Mouse (Mus musculus): ENCODE results near the gene Minpp1.

Gene Minpp1

DNA sequence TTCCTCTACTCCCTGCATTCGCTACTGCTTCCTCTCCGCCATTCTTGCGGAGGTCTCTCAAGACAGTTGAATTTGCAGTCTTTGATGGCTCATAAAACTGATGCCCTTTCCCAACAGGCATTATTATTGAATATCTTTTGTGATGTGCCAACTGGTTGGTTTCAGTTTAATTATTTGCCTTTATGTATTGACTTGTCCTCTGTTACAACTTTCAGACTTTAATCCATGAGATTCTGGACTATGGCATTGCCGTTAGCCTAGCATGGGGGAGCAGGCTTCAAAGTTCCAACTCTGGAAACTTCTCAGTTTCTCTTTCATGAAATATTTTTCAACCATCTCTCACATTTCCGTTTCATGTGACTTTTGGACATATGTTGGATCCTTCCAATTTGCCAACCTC, 41.6 kb downstream of the Minpp1 start:
- no peak for DNase-seq (ENCODE audit: low read depth)

DNA sequence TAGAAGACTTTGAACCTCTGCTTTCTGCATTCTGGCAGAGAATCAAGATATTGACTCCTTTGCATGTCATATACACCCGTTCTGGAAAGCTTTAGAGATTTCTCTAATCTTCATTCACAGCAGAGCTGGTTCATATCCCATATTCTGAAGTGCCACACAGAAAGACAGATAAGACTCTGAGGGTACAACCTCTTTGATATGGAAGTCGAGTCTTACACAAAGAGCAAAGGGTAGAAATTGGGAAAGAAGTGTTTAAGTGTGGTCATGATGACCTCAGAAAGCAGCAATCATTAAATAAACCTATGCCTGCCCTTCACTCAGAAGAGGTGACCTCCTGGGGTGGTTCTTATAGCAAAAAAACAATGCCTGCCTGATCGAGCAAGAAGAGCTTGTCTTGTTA, 43.2 kb downstream of the Minpp1 start:
- no peak for DNase-seq (ENCODE audit: low read depth)

DNA sequence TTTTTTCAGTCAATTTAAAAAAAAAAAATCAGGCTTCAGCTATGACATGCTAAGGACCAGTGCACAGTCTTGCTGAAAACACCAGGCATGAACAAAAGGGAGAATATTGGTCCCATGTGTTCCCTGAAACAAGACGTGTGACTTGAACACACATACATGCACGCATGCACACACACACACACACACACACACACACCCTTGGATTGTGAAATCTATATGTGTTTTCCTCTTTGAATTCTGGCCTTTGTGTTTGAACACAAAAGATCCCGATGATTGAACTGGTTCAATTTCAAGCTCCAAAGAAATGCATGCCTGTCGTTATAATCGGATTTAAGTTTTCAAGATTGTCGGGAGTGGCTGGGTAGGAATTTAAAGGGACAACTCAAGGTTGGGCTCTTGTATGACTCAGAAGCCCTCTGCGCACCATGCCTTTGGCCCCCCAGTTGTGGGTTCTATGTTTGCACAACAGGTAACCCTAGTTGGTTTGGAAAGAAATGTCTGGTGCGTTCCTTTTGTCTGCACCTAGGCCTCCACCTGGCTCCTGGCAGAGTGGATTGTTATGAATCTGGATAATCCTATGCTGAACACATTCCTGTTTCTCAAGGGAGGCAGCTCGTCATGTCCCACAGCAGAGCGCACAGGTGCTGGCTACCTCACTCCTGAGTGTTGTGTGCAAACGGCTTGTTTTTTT, 43.8 kb downstream of the Minpp1 start:
- DNase-seq (ENCODE audit: low read depth) = no peak

DNA sequence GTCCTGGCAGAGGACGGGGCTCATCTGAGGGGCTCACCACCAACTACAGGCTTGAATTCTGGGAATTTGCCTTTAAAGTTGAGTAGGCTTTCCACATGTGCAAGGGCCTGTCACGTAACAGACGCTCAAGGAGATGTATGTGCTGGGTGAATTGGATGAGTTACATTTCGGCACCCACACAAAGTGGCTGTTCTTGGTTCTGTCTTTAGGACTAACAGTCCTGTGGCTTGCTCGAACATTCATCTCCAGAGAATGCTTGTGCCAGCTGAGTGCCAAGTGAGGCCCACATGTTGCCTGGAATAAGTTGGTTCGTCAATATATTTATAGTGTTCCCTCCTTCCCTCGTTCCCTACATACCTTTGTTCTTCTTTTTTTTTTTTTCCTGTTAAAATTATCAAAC, 44.7 kb downstream of the Minpp1 start:
- no peak for DNase-seq (ENCODE audit: low read depth)

DNA sequence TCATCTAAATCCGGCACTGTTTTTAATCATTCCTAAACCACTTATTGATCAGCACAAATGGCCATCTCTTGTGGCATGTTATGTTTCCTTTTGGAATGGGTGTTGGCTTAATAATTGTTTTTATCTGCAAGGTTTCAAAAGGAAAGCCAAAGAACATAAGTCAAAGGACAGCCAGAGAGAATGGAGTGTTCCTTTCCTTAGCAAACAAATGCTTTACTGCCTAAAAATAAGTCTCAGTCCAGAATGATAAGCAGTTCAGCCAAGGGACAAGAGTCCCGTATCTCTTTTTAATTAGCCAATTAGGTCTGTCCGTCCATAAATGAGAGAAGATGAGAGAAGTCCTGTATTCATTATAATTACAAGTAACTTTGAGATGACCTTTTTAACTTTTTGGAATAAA, 46.8 kb downstream of the Minpp1 start:
- DNase-seq (ENCODE audit: low read depth) = no peak

DNA sequence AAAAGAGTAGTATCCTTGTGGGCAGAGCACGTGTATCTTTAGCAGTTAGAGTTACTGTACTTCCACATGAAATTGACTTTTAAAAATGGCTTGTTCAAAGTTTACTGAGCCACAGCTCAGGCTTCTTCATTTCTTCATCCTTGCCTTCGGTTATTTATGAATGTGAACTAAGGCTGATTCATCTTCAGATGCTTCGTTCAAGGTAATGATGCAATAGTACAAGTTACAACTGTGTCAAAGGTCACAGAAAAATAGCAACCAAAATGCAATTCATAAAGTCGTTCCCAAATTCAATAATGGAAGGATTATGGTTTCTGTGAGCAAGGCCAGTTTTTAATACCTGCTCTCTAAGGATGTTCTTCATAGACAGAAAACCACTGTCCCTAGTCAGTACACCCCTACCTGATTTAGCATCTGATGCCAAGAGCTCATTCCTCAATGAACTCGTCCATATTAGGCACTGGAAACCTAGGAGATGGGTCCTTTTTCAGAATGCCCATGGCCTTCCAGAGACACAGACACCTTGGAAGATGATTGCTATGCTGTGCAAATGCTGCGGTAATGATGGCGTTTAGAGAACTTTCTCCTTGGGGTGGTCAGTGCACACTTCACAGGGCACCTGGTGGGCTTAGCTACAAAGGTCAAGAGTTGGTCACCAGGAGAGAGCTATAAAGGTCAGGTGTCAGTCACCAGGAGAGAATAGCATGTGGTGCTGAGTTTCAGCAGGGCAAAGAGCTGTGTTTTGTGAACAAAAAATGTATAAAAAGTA, 47.4 kb downstream of the Minpp1 start:
- DNase-seq (ENCODE audit: low read depth) = peak; percentile 11

DNA sequence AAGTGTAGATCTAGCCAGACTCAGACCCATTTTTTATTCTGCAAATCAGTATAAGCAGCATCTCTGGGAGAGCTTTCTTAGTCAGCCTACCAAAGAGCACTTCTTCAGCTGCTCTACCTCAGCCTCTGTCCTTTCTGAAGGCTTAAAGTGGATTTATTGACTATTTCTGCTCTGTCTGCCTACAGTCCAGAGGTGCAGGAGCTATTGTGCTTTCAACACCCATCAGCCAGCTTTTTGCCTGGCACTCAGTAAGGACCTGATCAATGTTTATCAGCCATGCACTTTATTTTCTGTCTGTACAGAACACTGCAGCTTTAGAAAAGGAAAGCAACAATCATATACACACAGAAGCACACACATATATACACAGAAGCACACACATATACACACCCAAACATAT, 49.3 kb downstream of the Minpp1 start:
- no peak for DNase-seq (ENCODE audit: low read depth)

DNA sequence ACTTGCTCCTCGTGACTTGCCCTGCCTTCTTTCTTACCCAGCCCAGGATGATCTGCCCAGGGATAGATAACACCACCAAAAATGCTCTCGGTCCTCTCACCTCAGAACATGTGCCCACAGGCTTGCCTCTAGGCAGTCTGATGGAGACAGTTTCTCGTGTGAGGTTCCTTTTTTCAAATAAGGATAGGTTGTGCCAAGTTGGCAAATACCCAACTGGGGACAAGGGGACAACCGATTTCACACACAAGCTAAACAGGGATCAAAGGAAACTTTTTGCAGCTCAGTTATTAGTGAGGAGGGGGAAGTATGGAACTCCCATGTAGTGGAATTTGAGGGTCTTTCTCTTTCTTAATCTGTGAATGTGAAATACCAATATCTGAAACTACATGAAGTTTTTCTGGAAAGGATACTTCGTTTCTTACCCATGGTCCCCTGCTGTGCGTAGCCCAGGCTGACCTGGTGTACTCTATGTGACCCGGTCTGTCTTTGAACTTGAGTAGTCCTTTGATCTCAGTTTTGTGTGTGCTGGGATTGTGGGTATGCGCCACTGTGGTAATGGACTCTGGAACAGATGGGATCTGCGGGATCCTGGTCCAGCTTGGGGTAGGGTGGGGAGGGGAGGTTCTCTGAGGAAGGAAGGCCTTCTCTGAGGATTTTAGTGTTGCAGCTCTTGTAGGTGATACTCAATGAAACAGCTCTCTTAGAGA, 57.4 kb downstream of the Minpp1 start:
- DNase-seq (ENCODE audit: low read depth) = no peak

DNA sequence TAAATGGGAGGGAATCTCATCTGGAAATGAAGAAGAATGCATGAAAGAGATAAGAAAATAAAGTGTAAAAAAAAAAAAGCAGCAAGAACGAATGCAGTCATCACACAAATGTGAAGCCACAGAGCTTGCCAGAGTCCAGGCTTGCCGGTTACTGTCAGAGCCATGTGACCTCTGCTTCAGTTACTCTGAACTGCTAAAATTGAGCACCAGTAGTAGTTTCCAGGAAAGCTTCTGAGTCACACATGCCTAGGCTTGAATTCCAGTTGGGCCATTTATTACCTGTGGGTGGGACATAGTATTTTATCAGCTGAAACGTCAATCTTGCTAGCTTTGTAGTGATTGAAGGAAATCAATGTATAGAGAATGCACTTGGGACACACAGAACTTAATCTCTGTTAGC, 61.8 kb downstream of the Minpp1 start:
- no peak for DNase-seq (ENCODE audit: low read depth)

DNA sequence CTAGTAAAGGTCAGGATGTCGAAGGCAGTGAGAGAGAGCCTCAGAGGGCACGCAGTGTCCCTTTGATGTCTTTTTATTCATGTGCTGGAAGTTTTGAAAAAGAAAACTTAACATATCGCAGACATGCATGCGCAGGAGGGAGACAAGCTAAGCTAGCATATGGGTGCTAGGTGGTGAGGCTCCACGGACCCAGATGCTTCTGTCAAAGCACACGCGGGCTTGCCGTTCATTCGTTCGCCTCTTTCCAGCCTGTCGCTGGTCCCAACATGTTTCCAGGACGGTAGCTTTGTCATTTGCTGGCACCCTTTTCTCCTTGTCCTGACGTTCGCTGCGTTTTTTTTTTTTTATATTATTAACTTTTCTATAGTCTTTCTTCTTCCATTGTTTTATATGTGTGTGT, 62.6 kb downstream of the Minpp1 start:
- DNase-seq (ENCODE audit: low read depth) = no peak

DNA sequence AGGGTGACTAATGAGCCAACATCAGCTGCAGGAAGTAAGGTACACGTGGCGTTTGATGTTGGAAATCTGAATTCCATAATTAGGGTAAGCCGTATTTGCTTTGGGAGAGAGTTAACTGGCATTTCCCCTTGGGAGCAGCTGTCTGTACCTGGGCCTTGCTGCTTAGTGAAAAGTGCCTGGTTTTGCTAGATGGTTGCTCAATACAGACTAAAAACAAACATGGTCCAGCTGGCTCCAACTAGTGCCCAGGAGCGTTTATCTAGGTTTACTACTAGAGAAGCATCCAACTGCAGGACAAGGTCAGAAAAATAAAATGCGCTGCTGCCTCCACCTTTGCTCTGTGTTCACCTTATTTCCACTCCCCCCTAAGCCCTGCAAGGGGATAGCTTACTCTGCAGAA, 64.9 kb downstream of the Minpp1 start:
- no peak for DNase-seq (ENCODE audit: low read depth)

DNA sequence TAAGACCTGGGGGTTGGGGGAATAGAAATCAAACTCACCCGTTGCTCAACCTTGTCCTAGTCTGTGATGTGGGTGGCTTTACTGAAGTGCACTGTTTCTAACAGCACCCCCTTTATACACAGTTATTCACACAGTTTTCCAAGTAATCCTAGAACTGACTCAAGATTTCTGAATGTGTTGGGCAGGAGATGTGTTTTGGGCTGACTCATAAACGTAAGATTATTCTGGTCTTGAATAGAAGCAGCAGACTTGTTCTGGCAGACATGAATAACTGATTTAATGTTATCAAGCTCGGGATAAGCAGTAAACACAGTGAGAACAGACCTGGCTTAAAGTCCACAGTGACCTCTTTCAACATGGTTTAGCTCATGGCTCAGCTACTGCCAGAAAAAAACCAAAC, 65.9 kb downstream of the Minpp1 start:
- DNase-seq (ENCODE audit: low read depth) = no peak

DNA sequence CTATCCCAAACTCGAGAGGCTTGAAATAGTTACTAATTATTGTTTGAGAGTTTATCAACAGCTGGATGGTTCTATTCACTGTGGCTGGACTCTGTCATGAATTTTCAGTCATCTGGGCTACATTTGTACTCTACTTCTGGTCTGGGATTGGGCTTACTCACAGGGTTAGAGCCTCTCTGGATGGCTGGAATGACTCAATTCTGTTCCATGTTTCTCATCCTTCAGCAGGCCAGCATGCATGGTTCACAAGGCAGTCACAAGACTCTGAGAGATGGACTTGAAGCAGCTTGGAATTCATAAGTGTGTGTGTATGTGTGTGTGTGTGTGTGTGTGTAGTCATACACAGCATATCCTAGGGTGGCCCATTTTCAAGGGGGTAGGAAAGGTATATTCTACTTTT, 66.5 kb downstream of the Minpp1 start:
- DNase-seq (ENCODE audit: low read depth) = no peak

DNA sequence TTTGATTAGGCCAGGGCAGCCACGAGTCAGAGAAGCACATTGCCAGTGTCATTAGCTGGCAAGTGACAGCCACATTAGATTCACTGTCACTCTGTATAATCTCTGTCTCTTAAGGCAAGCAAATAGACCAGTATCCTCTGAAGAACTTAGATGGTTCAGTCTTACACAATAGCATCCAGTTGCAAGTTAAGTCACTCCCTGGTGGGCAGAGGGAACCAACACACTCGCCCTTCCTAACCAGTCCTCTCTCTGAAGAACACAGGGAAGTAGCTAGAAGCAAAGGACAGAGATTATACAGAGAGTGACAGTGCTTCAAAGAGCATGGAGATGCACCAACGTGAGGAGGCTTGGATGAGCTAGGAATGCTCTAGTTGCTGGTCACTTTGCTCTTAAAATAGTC, 67.7 kb downstream of the Minpp1 start:
- no peak for DNase-seq (ENCODE audit: low read depth)

DNA sequence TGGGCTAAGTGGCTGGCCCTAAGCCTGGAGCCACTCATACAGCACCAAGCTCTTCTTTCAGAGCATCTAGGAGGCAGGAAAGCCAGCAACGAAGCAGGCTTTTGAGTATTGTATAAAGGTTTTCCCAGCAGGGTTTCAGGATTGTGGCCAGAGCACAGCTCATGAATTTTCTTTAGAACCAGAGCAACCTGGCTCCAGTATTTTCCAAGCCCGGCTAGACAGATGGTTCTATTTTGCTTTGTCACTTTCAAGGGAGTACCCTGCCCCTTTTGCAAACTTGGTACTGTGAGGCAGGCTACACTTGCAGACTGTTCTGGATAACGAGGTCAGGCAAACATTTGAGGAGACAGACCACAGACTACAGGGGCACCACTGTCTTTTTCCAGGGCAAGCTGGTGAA, 69.7 kb downstream of the Minpp1 start:
- no peak for DNase-seq (ENCODE audit: low read depth)
